Mouse (Mus musculus) erythroblast, embryonic 14.5 days (primary cell): ENCODE data around the gene Aarsd1. TPM values are rescaled to one million over a fixed set of nuclear protein-coding genes. Genes with fewer than 3 reads are reported as not detected.

Experiments
- H3K27me3 ChIP-seq: 2 replicates; pipeline ENCODE4 v1.6.1; 2012; ENCODE audit warnings: inconsistent platforms; ENCODE audit not compliant: control insufficient read depth
- H3K36me3 ChIP-seq: 2 replicates; pipeline ENCODE4 v1.6.1; 2012; ENCODE audit warnings: mild to moderate bottlenecking, inconsistent platforms; ENCODE audit not compliant: control insufficient read depth
- H3K4me1 ChIP-seq: 2 replicates; pipeline ENCODE4 v1.6.1; 2012; ENCODE audit warnings: inconsistent platforms; ENCODE audit not compliant: control insufficient read depth
- H3K4me3 ChIP-seq: replicated peaks from 2 replicates; pipeline ENCODE3; 2012; ENCODE audit warnings: moderate library complexity, mild to moderate bottlenecking, inconsistent platforms
- H3K9me3 ChIP-seq: 2 replicates; pipeline ENCODE4 v1.6.1; 2012; ENCODE audit warnings: low read length, inconsistent platforms, mixed read lengths; ENCODE audit not compliant: control insufficient read depth
- GATA1 ChIP-seq: IDR thresholded peaks from 2 replicates; pipeline ENCODE4 v1.6.1; 2012; ENCODE audit warnings: low read length, inconsistent platforms, mixed read lengths
- TAL1 ChIP-seq: IDR thresholded peaks from 3 replicates; pipeline ENCODE4 v1.6.1; 2012; ENCODE audit warnings: low read length, inconsistent platforms, mixed read lengths
- polyA plus RNA-seq: library from polyadenylated mRNA; stranded (reverse); fragments of >175 nt; gene quantifications from 2 replicates; pipeline ENCODE4 v1.2.3, GENCODE M21; 2012

The Aarsd1 gene
- polyA plus RNA-seq, 1 experiment, result 3.7 TPM

DNA sequence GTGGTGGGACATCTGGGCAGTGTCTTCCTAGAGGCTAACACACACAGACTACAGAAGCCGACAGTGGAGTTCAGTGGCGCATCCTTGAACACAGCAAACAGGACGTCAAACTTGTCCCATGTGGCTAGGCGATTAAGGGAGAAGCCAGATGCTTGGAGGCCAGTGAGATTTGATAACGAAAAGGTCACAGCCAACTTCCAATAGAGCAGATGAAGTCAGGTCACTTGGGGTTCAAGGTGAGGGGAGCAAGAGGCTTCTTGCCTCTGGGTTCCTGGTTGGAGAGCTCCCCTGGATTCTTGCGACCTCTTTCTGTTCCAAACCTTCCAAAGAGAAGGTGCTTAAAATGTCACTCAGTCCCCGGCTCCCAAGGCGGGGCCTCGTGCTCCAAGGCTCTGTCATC is 57.6 kb downstream of the Aarsd1 start:
- no peak for TF ChIP-seq TAL1
- TF ChIP-seq GATA1, result no peak
- no peaks in the 10 kb centered on the region for H3K36me3 ChIP-seq
- H3K4me3 ChIP-seq, result no peak overlapping the region
- H3K27me3 ChIP-seq, result no peaks in the 10 kb centered on the region; the same call in 1 of the 2 replicates
- peaks cover 11% of the 10 kb centered on the region for H3K4me1 ChIP-seq
- H3K9me3 ChIP-seq, result no peaks in the 10 kb centered on the region

DNA sequence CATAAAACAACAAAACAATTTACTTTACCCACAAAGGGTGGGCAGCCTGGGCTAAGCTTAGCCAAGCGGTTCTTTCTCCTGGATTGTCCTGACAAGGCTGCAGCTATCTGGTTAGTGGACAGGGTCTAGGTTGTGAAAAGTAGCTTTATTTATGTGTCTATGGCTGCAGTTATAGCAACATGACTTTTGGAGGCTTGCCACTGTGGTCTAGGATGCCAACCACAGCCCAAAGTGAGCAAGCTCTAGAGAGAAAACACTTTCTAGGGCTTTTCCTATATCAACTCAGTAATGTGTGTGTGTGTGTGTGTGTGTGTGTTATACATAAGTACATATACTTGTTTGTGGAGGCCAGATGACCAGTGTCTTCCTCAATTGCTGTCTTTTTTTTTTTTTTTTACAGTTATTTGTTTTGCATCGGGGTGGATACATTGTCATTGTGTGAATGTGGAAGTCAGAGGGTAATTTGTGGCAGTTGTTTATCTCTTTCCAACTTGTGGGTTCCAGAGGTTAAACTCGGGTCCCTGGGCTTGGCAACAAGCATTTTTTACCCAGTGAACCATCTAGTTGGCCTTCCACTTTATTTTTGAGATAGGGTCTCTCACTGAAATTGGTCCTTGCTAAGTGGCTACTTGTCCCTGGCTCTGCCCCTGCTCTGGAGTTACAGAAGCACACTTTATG is 59.8 kb downstream of the Aarsd1 start:
- TF ChIP-seq GATA1, result no peak
- no peak for TF ChIP-seq TAL1
- H3K4me1 ChIP-seq, result peaks cover 4% of the 10 kb centered on the region; the same call in 1 of the 2 replicates
- H3K4me3 ChIP-seq, result no peak overlapping the region
- H3K36me3 ChIP-seq, result no peaks in the 10 kb centered on the region
- H3K9me3 ChIP-seq, result no peaks in the 10 kb centered on the region
- no peaks in the 10 kb centered on the region; the same call in 1 of the 2 replicates for H3K27me3 ChIP-seq

Other genes with a start within 250 kb of the Aarsd1 start
- 0.01 TPM in 1 of 2 replicates, not detected in the other for gene Cntnap1, start 247.1 kb downstream of the Aarsd1 start, polyA plus RNA-seq
- gene Plekhh3, start 246.3 kb downstream of the Aarsd1 start, polyA plus RNA-seq, result 0.15 and 0.21 TPM in 2 replicates
- 0.02 TPM in 1 of 2 replicates, not detected in the other for gene Ccr10, start 242.2 kb downstream of the Aarsd1 start, polyA plus RNA-seq
- gene Ezh1, start 191.2 kb downstream of the Aarsd1 start, polyA plus RNA-seq, result 0.71 and 0.74 TPM in 2 replicates
- gene Ramp2, start 171.6 kb downstream of the Aarsd1 start, polyA plus RNA-seq, result 0.07 and 0.09 TPM in 2 replicates
- gene Vps25, start 163.9 kb downstream of the Aarsd1 start, polyA plus RNA-seq, result 16.1 and 19.2 TPM in 2 replicates
- 14.8 and 19.5 TPM in 2 replicates for gene Wnk4, start 157.0 kb downstream of the Aarsd1 start, polyA plus RNA-seq
- 0.02 TPM in 1 of 2 replicates, not detected in the other for gene Cntd1, start 138.6 kb downstream of the Aarsd1 start, polyA plus RNA-seq
- gene Coa3, start 138.5 kb downstream of the Aarsd1 start, polyA plus RNA-seq, result 2.2 and 4.5 TPM in 2 replicates
- gene Becn1, start 115.3 kb downstream of the Aarsd1 start, polyA plus RNA-seq, result 17.9 and 19.6 TPM in 2 replicates
- gene Psme3, start 101.4 kb downstream of the Aarsd1 start, polyA plus RNA-seq, result 22.5 and 26.2 TPM in 2 replicates
- gene Aoc2, start 92.6 kb downstream of the Aarsd1 start, polyA plus RNA-seq, result 1.9 and 2.8 TPM in 2 replicates
- gene Aoc3, start 87.0 kb downstream of the Aarsd1 start, polyA plus RNA-seq, result 0.02 and 0.06 TPM in 2 replicates
- gene G6pc, start 50.1 kb downstream of the Aarsd1 start, polyA plus RNA-seq, result not detected in 2 replicates
- 3.6 and 3.7 TPM in 2 replicates for gene Gm27029, start 7.2 kb upstream of the Aarsd1 start, polyA plus RNA-seq
- gene Rundc1, start 7.5 kb upstream of the Aarsd1 start, polyA plus RNA-seq, result 0.20 and 0.24 TPM in 2 replicates
- gene Ptges3l, start 7.7 kb upstream of the Aarsd1 start, polyA plus RNA-seq, result not detected in 2 replicates
- gene Rpl27, start 24.7 kb upstream of the Aarsd1 start, polyA plus RNA-seq, result 28.9 and 48.8 TPM in 2 replicates
- 1.6 and 2.1 TPM in 2 replicates for gene Ifi35, start 30.8 kb upstream of the Aarsd1 start, polyA plus RNA-seq
- gene Rnd2, start 47.4 kb upstream of the Aarsd1 start, polyA plus RNA-seq, result 0.09 and 0.16 TPM in 2 replicates
- 0.69 and 0.80 TPM in 2 replicates for gene Vat1, start 48.6 kb upstream of the Aarsd1 start, polyA plus RNA-seq
- 0.40 and 0.44 TPM in 2 replicates for gene Brca1, start 134.3 kb upstream of the Aarsd1 start, polyA plus RNA-seq
- 2.0 and 5.3 TPM in 2 replicates for gene Nbr1, start 134.5 kb upstream of the Aarsd1 start, polyA plus RNA-seq
- 0.05 TPM in 1 of 2 replicates, not detected in the other for gene Tmem106a, start 164.6 kb upstream of the Aarsd1 start, polyA plus RNA-seq
- not detected in 2 replicates for gene Gm11634, start 181.6 kb upstream of the Aarsd1 start, polyA plus RNA-seq
- gene Rdm1, start 209.6 kb upstream of the Aarsd1 start, polyA plus RNA-seq, result 1.4 and 2.2 TPM in 2 replicates
- 0.04 and 0.13 TPM in 2 replicates for gene Arl4d, start 247.9 kb upstream of the Aarsd1 start, polyA plus RNA-seq